Mouse (Mus musculus) cerebellum, postnatal 14 days (tissue): ENCODE data around the gene Fxyd3.

ENCODE experiments used
- DNase-seq, 2 experiments: peaks; one replicate each; pipeline ENCODE4 v3.0.0; 2021; ENCODE audit warnings: mixed read lengths in 2 of 2

Gene Fxyd3

DNA sequence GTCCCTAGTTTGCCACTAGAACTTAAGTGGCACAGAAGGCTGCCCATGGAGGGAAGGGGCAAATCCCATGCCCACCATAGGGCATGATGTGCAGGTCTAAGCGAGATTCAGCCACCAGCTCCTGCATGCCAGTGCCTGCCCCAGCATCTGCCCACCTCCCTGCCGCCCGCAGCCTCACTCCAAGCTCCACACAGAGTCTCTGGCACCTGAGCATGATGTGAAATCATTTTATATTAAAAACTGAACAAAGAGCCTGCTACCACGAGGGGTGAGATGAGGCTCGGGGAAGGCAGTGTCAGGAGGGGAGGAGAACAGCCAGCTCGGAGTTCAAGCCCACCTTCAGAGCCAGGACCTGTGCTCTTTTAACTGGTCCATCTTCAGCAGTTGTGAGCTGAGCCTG is 6.2 kb downstream of the Fxyd3 start:
- DNase-seq = peak in 1 of 2 experiments; percentile 63

DNA sequence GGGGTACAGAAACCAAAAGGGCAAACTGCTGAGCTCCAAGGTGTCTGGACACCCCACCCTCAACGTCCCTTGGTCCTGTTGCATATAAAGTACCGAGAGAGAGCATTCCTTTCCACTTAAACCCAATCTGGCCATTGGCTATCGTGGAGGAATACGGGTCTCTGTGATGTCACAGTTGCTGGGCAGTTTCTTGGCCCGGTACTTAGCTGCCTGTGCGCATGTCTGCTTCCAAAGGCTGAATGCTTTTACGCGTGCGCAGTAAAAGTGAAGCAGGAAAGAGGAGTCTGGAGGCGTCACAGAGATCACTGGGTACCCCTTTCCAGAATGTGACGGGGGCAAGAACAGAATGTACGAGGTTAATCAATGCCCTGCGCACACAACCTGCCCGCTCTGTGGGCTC is 7.0 kb downstream of the Fxyd3 start:
- DNase-seq = peak; percentile 64 to 70

DNA sequence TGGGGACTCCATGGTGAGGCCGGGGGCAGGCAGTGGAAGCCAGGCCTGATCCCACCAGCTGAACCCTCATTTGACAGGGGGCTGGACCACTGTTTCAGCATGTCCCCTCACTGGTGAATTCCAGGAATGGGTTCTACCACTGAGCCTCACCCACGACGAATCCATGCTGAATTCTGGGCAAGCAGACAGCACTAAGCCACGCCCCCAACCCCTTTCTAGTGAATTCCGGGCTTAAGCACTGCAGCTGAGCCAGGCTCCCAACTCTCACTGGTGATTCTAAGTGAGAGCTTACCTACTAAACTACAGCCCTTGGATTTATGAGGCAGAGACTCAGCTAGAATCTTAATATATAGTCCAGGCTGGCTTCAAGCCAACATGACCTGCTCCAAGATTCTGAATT is 8.7 kb downstream of the Fxyd3 start:
- DNase-seq = peak in 1 of 2 experiments; percentile 69

DNA sequence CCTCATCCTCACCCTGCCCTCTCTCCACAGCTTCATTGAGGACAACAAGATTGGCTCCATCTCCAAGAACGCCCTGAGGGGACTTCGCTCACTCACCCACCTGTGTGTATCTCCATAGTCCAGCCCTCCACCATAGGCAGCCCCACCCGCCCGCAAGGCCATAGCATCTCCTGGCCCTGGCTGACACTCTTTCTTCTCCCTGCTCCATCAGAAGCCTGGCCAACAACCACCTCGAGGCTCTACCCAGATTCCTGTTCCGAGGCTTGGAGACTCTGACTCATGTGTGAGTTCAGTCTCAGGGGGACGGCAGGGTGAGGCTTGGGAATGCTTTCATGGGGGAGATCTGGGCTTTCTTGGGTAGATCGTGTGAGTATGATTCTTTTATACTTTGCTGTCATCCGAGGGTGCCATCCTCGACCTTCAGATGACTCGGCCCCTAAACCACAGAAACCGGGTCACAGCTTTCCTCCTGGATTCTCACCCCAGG is 13.4 kb downstream of the Fxyd3 start:
- no peak for DNase-seq

DNA sequence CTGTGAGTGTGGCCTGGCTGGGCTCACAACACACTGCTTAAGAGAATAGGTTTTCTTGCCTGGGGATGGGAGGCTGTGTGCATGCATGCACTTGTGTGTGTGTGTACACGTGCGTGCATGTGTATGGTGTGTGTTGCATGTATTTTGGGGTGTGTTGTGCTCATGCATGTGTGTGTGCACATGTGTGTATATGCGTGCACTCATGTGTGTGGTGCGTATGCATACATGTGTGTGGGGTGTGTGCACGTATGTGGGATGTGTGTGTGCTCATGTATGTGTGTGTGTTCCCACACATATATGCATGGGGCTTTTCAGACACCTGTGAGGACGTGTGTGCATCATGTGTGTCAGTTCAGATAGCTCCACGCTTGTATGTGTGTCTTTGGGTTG is 15.9 kb downstream of the Fxyd3 start:
- DNase-seq = no peak

DNA sequence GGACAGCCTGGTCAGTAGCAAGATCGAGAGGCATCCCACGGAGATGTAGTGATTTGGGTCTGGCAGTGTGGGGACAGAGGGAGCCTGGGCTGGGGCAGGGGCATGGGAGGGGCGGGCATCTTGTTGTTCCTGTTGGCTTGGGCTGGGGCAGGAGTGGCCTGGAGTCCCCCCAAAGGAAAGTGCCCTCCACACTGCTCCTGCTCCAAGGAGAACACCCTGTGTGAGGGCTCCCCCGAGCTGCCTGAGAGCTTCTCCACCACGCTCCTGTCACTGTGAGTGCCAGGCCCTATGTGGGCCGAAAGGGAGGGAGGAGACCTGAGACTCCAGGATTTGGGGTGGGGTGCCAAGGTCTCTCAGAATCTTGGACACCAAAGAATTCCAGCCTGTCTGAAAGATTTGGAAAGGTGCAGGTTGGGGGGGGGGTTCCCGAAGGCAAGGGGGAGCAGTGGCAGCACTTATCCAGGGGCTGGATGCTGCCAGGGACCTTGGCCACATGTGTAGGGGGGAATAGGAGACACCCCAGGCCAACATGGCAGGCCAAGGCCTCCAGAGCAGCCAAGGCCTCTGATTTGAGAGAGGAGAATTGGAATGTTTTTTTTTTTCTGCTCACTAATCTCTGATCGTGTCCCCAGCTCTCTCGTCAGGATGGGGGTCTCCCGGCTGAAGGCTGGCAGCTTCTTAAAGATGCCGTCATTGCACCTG is 16.4 kb downstream of the Fxyd3 start:
- DNase-seq = peak in 1 of 2 experiments; percentile 44

DNA sequence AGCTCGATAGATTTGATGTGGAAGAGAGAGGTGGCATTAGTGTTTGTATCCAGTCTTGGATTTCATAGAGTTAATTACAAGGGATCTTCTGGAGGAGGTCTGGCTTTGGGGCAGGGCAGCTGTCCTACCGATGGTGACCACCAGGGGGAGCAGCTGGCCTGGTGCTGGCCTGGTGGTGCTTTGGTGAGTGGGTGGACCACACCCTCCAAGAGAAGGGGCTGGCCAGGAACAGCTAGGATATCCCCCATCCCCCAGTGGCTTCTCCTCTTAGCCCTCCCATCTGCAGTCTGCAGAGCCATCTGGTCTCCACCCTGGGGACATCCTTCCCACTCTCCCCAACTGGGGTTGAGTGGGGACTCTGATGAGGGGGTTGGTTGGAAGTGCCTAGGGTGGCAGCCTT is 17.4 kb downstream of the Fxyd3 start, which contains the start of gene Lgi4:
Gene Lgi4, plus strand, starts transcription at position 235 of the 400 bp plus-strand sequence.
- peak; percentile 93 to 94 for DNase-seq

DNA sequence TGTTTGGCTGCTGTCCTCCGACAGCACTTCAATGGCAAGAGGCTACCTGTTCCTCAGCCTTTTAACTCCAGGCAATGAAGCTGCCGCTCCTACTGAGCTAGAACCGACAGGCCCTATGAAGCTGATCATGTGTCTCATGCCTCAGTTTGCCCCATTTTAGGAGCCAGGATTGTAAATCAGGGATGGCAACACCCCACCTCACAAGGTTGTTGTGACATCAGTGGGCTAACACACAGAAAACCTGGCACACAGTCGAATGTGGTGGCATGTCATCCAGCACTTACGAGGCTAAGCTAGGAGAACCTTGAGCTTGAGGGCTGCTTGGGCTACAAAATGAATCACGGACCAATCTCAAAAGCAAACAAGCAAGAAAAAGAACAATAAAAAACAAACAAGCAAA is 18.3 kb downstream of the Fxyd3 start:
- DNase-seq = no peak

DNA sequence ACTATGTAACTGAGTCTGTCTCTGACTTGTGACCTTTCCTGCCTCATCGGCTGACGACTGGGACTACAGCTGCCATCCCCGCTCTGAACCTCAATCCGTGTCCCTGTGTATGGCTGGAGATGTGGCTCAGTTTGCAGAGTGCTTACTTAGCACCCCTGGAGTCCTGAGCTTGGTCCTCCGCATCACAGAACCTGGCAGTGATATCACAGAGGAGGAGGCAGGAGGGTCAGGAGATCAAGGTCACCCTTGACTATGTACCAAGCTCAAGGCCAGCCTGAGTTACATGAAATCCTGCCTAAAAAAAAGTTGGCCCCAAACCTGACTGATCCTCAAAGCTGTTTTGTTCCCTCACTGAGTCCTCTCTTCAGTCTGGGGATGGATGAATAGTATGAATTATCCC is 18.8 kb downstream of the Fxyd3 start:
- no peak for DNase-seq

DNA sequence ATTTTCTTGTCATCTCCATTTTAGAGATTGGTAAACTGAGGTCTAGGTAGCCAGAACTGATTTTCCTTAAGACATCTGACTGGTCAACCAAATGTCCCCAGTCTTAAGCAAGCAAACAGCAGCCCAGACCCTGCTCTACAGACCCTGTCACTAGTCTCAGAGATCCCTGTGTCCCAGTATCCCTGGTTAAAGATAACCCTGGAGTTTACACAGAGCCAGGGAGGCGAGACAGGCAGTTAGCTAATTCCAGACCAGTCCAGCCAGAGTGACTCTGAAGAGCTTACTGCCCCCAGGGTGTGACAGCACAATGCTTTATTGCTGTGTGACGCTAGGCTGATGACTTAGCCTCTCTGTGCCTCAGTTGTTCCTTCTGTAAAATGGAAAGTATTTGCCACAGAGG is 19.4 kb downstream of the Fxyd3 start, which contains the start of gene Fxyd1:
Gene Fxyd1, minus strand, starts transcription at position 129 of the 400 bp plus-strand sequence.
- no peak for DNase-seq

DNA sequence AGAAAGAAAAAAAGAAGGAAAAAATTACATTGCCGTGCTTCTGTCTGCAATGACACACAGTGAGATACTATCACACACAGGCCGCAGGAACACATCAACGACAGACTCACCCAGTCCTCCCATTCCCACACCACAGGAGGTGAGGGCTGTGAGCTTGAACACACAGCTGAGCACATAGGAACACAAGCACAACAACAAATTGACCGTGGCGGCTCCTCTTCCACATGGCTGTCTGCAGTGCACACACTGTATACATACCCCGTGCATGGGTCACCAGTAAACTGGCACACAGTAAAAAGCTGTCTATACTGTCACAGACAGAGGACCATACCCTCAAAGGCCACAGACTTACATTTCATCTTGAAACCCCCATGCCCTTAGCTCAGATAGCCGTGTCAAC is 20.1 kb downstream of the Fxyd3 start:
- DNase-seq = no peak

DNA sequence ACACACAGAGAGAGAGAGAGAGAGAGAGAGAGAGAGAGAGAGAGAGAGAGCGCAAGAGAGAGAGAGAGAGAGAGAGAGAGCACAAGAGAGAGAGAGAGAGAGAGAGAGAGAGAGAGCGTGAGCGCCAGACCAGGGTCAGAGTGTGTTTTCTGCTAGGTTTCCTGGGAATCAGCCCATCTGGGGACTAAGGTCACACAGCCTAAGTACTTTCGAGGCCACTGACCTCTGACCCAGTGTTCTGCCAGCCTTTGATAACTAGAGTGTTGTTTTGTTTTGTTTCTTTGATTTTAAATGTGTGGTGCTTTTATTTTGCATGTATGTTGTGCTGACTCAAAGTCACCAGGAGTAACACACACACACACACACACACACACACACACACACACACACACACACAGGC is 20.6 kb downstream of the Fxyd3 start:
- DNase-seq = no peak

DNA sequence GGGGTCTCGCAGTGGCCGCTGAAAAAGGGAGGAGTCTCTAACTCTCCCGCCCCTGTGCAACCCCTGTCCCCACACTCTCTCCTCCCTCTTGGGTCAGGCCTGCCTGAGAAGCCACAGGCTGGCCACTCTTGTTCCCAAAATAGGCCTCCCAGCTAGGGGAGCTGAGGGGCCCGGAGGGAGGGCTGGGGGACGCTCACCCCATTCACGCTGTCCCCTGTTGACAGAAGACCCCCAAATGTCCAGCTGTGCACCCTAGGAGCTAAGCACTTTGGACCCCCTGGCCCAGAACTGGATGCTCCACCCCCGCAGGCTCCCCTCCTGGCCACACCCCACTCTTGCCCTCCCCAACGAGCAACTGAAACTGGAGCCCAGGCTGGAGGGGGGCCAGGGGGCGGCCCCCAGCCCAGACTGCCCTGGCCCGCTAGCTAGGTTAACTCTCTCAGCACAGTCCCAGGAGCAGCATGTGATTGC is 21.1 kb downstream of the Fxyd3 start:
- peak; percentile 60 to 61 for DNase-seq

DNA sequence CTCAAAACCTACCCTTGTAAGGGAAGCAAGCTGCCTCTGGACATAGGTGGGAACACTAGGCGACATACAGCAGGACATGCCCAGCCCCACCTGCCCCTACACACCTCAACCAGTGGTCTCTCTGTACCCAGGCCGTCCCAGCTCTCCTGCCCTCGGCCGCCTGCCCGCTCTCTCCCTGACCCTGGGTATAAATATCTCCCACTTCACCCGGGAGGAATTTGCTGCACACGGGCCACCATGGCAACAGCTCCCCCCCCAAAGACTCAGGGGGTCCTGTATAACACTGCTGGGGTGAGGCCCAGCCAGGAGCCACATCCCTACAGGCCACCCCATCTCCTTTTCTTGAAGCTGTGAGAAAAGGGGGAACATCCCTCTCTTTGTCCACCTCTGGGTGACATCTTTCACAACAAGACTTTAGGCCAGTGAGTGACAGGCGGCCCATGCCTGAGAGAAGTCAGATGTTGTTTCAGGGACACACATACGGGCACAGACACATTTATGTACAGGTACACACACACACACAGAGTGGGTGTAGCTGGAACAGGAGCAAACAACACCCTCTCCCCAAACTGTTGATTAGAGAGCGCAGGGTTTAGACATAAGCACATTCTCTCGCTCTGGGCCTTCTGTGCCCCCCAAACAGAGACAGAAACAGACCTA is 21.7 kb downstream of the Fxyd3 start:
- DNase-seq = peak in 1 of 2 experiments; percentile 21

DNA sequence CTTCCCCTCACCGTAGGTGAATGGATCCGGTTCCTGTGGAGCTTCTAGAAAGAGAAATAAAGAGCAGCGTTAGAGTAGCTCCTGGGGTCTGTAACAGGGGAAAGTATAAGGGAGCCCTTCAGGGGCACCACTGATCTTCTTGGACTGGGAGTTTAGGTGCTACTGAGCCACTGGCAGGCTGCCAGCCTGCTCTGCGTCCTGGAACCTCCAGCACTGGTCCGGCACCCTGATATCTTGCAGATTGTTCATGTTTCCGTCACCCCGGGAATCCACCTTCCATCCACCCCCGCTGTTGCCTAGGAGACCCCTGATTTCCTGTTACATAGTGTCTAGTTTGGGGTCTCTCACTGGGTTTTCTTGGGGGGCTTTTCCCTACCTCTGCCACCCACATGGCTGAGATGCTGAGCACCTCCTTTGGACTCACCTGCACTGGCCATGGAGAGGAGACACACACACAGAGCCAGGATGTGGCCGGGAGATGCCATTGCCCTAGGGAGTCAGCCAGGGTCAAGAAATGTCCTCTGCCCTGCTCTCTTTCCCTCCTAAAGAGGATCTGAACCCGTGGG is 22.5 kb downstream of the Fxyd3 start:
- peak; percentile 57 to 66 for DNase-seq

DNA sequence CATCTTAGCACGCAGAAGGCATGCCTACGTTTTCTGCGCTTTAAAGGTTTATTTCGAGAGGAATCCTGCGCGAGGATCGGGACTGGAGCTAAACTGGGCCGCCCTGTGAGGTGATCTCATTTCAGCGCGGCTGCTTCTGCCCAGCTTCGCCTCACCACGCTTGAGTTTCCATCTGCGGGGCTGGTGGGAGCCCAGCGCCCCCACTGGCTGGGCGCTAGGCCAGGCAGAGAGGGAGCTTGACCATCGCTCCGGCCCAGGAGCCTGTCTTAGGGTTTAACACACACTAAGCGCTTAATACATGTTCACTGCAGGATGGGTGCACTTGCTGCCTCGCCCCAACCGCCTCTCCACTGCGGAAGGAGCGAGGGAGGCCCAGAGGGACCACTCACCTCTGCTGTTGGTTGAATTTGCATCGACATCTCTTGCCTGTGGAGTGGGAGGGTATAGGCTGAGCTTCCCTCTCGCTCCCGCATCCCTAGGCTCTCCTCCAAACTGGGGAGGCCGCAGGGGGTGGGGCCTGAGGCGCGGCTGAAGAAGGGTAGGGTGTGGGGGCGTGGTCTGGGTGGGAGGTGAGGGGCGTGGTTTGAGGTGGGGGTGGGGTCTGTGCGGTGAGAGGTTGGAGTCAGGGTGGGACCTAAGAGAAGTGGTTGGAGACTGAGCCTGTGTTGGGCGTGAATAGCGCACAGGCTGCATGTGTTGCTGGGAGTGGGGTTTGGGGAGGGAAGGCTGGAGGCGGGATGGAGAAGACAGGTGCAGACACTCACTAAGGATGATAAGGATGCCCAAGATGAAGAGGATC is 23.7 kb downstream of the Fxyd3 start:
- DNase-seq = peak; percentile 91 to 94

DNA sequence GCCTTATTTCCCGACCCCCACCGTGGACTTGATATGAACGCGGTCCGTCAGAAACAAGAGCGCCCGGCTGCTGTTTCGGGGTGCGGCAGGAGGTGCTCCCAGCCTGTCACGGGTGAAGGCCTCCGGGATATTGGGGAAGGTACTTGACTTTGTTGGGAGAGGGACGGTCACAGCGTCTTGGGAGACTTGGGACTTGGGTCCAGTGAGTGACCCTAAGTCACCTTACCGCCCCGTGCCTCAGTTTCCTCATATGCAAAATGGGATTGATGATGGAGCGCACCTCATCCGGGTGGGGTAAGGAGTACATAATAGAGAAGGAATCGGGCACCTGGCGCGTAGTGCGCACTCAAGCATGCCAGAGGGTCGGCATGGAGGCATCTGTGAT is 24.3 kb downstream of the Fxyd3 start:
- DNase-seq = peak in 1 of 2 experiments; percentile 38

DNA sequence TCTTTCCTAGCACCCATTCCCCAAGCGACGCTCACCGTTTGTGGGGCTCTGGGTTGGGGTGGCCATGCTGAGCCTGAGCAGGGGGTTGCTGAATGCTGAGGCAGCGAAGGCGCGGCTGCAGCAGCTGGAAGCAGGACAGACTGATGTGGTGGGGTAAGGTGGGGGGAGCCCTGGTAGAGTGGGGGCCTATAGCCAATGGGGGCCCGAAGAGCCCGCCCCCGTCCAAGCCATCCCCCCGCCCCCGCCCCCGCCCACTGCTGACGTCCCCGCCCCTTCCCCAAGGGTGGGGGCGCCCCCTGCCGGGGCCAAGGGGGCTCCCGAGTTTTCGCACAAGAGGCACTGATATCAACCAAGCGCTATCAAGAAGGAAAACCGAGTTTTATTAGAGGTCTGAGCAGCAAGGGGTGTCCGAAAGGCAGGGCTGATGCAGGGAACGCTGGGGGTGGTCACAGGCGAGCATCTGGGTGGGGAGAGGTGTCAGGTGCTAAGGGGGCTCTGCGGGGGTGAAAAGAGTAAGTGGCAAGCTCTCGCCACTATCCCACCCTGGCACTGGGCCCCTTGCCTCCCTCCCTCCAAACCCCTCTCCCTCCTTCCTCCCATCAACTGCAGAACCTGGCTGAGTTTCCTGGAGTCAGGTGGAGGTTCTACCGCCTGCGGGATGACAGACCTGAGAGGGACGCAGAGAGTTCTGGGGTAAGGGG is 25.0 kb downstream of the Fxyd3 start, which contains the start of gene Fxyd7:
Gene Fxyd7, minus strand, starts transcription at position 147 of the 701 bp plus-strand sequence.
- DNase-seq = peak; percentile 77 to 80

DNA sequence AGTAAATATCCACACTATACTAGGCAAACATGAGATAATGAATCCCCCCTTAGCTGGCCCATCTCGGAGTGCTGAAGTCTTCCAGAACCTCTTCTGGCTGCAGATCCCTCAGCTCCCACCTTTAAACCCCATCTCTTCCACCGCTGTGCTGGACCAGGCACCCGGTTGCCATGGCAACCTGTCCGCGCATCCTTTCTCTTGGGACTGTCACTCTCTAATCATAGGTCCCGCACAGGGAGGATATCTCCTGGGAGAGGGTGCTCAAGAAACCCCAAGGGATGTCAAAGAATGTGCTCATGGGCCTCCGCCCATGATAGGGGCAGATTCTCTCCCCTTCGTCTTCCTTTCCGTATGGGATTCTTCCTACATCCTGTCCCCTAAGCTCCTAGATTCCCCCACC is 25.6 kb downstream of the Fxyd3 start:
- peak; percentile 72 to 74 for DNase-seq

DNA sequence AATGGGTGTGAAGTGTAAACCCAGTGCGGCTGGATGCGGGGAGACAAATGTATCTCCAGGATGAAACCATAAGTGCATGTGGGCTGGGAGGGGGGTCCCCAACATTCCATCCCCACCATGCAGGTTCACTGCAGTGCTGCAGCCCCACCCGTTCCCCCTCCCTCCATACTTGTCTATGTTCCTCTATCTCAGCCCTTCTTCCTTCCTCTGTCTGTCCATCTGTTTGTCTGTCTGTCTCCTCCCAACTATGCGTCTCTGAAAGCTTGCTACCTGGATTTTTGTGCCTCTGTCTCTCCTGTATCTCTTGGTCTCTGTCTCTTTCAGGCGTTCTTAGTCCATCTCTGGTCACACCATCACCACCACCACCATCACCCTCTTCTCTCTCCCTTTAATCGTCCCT is 26.0 kb downstream of the Fxyd3 start:
- DNase-seq = peak; percentile 46 to 54

DNA sequence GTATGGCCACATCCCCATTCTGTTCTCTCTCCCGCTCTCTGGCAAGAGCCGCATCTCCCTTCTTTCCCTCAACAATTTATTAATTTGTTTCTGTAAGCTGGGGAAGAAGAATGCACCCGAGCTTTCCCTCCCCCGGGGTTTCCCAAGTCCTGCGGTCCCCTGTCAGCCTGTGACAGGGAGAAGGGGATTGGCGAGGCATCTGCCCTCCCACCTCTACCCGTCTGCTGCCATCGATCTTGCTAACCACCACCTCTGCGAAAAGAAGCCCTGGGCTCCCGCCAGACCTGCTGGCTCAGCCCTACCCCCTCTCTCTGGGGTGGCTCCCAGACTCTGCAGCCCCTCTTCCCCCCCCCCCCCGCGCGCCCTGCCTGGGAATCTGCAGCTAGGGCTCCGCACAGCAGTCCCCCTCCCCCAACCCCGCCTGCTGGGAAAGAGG is 26.6 kb downstream of the Fxyd3 start:
- peak; percentile 75 to 76 for DNase-seq
